Mouse (Mus musculus) thymus, postnatal 10 days (tissue): ENCODE data around the gene Ncf4.
"Not testable (repeated sequence)": the region's sequence is repeated elsewhere in the genome, so short reads cannot be mapped to it uniquely, and the experiment has no call there.

Experiments used
- DNase-seq, 2 experiments: peaks; one replicate each; pipeline ENCODE4 v3.0.0; 2021; ENCODE audit warnings: low spot score in 2 of 2

Gene Ncf4

GRCm38 (mm10) chr15:78254751-78255150 lies 10.2 kb downstream of the Ncf4 start:
- no peak for DNase-seq

- DNase-seq = not testable (repeated sequence)
Measured at GRCm38 (mm10) chr15:78256602-78257259, 12.1 kb downstream of the Ncf4 start.

GRCm38 (mm10) chr15:78257326-78258050 lies 12.9 kb downstream of the Ncf4 start:
- DNase-seq = peak in 1 of 2 experiments; percentile 46

- no peak for DNase-seq
Measured at GRCm38 (mm10) chr15:78258246-78258865, 13.8 kb downstream of the Ncf4 start.

- no peak for DNase-seq
Measured at GRCm38 (mm10) chr15:78260668-78261333, 16.2 kb downstream of the Ncf4 start.

GRCm38 (mm10) chr15:78263286-78263685 lies 18.7 kb downstream of the Ncf4 start:
- DNase-seq = no peak

- no peak for DNase-seq
Measured at GRCm38 (mm10) chr15:78267441-78267840, 22.8 kb downstream of the Ncf4 start.

GRCm38 (mm10) chr15:78267865-78268264 lies 23.3 kb downstream of the Ncf4 start:
- DNase-seq = no peak

GRCm38 (mm10) chr15:78271208-78271607 lies 26.6 kb downstream of the Ncf4 start:
- no peak for DNase-seq

- DNase-seq = no peak
Measured at GRCm38 (mm10) chr15:78278308-78278707, 33.7 kb downstream of the Ncf4 start.

- no peak for DNase-seq
Measured at GRCm38 (mm10) chr15:78287941-78288340, 43.3 kb downstream of the Ncf4 start.

GRCm38 (mm10) chr15:78289775-78290174 lies 45.2 kb downstream of the Ncf4 start:
- DNase-seq = not testable (repeated sequence)

- not testable (repeated sequence) for DNase-seq
Measured at GRCm38 (mm10) chr15:78293228-78293627, 48.6 kb downstream of the Ncf4 start.

- DNase-seq = no peak
Measured at GRCm38 (mm10) chr15:78293716-78294115, 49.1 kb downstream of the Ncf4 start.

GRCm38 (mm10) chr15:78298558-78298957 lies 54.0 kb downstream of the Ncf4 start:
- no peak for DNase-seq

GRCm38 (mm10) chr15:78299641-78300040 lies 55.0 kb downstream of the Ncf4 start:
- DNase-seq = no peak

- no peak for DNase-seq
Measured at GRCm38 (mm10) chr15:78300773-78301172, 56.2 kb downstream of the Ncf4 start.

- DNase-seq = no peak
Measured at GRCm38 (mm10) chr15:78302718-78303117, 58.1 kb downstream of the Ncf4 start.

- DNase-seq = no peak
Measured at GRCm38 (mm10) chr15:78303665-78304233, 59.1 kb downstream of the Ncf4 start.

GRCm38 (mm10) chr15:78305341-78305933 lies 60.8 kb downstream of the Ncf4 start, which contains the start of gene Csf2rb2:
Csf2rb2 (minus strand) TSS chr15:78305721.
- no peak for DNase-seq

- DNase-seq = no peak
Measured at GRCm38 (mm10) chr15:78309865-78310264, 65.3 kb downstream of the Ncf4 start.
